Comparison of ENCODE assay signal across 12 mouse cellular contexts in genomic region chr19:5493301-5493721, GRCm38 (mm10). TPM values are rescaled to one million over a fixed set of nuclear protein-coding genes. Genes with fewer than 3 reads are reported as not detected.
DNase-seq lines count a peak whose midpoint lies in the region; ATAC-seq and TF ChIP-seq lines count a peak whose summit lies in the region.
"Not testable (repeated sequence)": the region's sequence is repeated elsewhere in the genome, so short reads cannot be mapped to it uniquely, and the experiment has no call there.
"Had no signal": no experiment of that assay in that cellular context is flagged by ENCODE, and none has a peak within 500 bp of the region (broad histone marks: within the 10 kb centered on the region; RNA-seq: fewer than 3 reads in every experiment).

No protein-coding gene starts in this region.

- not testable (repeated sequence) for H3K9ac ChIP-seq in hindbrain, embryonic 13.5 days; stomach, postnatal 0 days (ENCODE audit: low read length)

- not testable (repeated sequence) for H3K4me2 ChIP-seq in hindbrain, embryonic 13.5 days; stomach, postnatal 0 days (replicated peaks; ENCODE audit: low read depth)

- not testable (repeated sequence) for ATAC-seq in hindbrain, embryonic 13.5 days (ENCODE audit: low FRiP score); stomach, postnatal 0 days (ENCODE audit: low FRiP score, low TSS enrichment)

- H3K4me3 ChIP-seq in forebrain, embryonic 10.5 days: peak overlapping the region; percentile 8; the same call in 1 of the 2 replicates
- H3K4me3 ChIP-seq in hindbrain, embryonic 13.5 days: 0 out of 2 replicates have a peak overlapping the region, but pooled peaks have one; percentile 12
- H3K4me3 ChIP-seq in kidney, adult 2 months (ENCODE audit: insufficient read depth, low read depth, low read length); stomach, postnatal 0 days (ENCODE audit: low read depth, low read length): not testable (repeated sequence)
- peak overlapping the region; percentile 86; the same call in 1 of the 2 replicates for H3K4me3 ChIP-seq in midbrain, embryonic 10.5 days

- peaks cover 65% of the 10 kb centered on the region for H3K36me3 ChIP-seq in forebrain, embryonic 10.5 days (replicated peaks)
- H3K36me3 ChIP-seq in hindbrain, embryonic 13.5 days: peaks cover 60% of the 10 kb centered on the region
- H3K36me3 ChIP-seq in kidney, adult 2 months (ENCODE audit: control insufficient read depth, insufficient read depth, low read length): not testable (repeated sequence)
- peaks cover 61% of the 10 kb centered on the region for H3K36me3 ChIP-seq in midbrain, embryonic 10.5 days
- H3K36me3 ChIP-seq in stomach, postnatal 0 days (ENCODE audit: control insufficient read depth, insufficient read depth, low read length): peaks cover 20% of the 10 kb centered on the region

- H3K27ac ChIP-seq in forebrain, embryonic 10.5 days; hindbrain, embryonic 13.5 days; kidney, adult 2 months (ENCODE audit: insufficient read depth, low read depth, low read length); midbrain, embryonic 10.5 days (replicated peaks); stomach, postnatal 0 days (replicated peaks): not testable (repeated sequence)

- WGBS in forebrain, embryonic 10.5 days: 79% methylated on average over 9 of the region's 9 CpGs
- WGBS in hindbrain, embryonic 13.5 days: 63% methylated on average over 9 of the region's 9 CpGs
- WGBS in kidney, adult 2 months: 28% methylated on average over 9 of the region's 9 CpGs
- WGBS in midbrain, embryonic 10.5 days: 77% methylated on average over 9 of the region's 9 CpGs
- WGBS in stomach, postnatal 0 days: 61% methylated on average over 9 of the region's 9 CpGs

- H3K4me1 ChIP-seq in forebrain, embryonic 10.5 days: peaks cover 44% of the 10 kb centered on the region
- H3K4me1 ChIP-seq in hindbrain, embryonic 13.5 days (replicated peaks): peaks cover 29% of the 10 kb centered on the region
- not testable (repeated sequence) for H3K4me1 ChIP-seq in kidney, adult 2 months (ENCODE audit: control insufficient read depth, insufficient read depth, low read length); stomach, postnatal 0 days (replicated peaks; ENCODE audit: control insufficient read depth, insufficient read depth)
- H3K4me1 ChIP-seq in midbrain, embryonic 10.5 days: peaks cover 31% of the 10 kb centered on the region

- not testable (repeated sequence) for TF ChIP-seq EP300 in stomach, postnatal 0 days (optimal IDR thresholded peaks at IDR 0.05)

- H3K27me3 ChIP-seq in forebrain, embryonic 10.5 days (ENCODE audit: poor library complexity, severe bottlenecking); hindbrain, embryonic 13.5 days; kidney, adult 2 months (replicated peaks; ENCODE audit: control insufficient read depth, insufficient read depth, low read length); midbrain, embryonic 10.5 days (ENCODE audit: low read depth, poor library complexity, severe bottlenecking); stomach, postnatal 0 days (ENCODE audit: control insufficient read depth, insufficient read depth, low read length): not testable (repeated sequence)

- not testable (repeated sequence) for TF ChIP-seq POLR2A in kidney, adult 2 months (IDR thresholded peaks at IDR 0.05; ENCODE audit: low read depth, low read length)

- peak; percentile 66 for DNase-seq in R1 (ENCODE audit: low read depth, low spot score)
- peak; percentile 32 for DNase-seq in cerebellum, adult 8-10 months
- DNase-seq in forebrain, embryonic 10.5 days (ENCODE audit: extremely low spot score, low spot score); midbrain, embryonic 10.5 days (ENCODE audit: low spot score): not testable (repeated sequence)
- peak; percentile 48 for DNase-seq in kidney, adult 2 months
- peak; percentile 29 to 60 for DNase-seq in kidney, postnatal 36 days
- DNase-seq in stomach, postnatal 0 days (ENCODE audit: low spot score): peak; percentile 40

- not testable (repeated sequence) for TF ChIP-seq CTCF in kidney, adult 2 months (conservative IDR thresholded peaks at IDR 0.05; ENCODE audit: insufficient read depth, insufficient read length, low read depth, low read length)
- peak; percentile 30; the same call in 1 of the 2 replicates for TF ChIP-seq CTCF in stomach, postnatal 0 days (IDR thresholded peaks at IDR 0.05; ENCODE audit: low read depth)

- H3K9me3 ChIP-seq in forebrain, embryonic 10.5 days; hindbrain, embryonic 13.5 days; midbrain, embryonic 10.5 days (replicated peaks); stomach, postnatal 0 days (ENCODE audit: control insufficient read depth, low read length): not testable (repeated sequence)

RNA-seq across cellular contexts. Expression of gene Cfl1, which starts 3.1 kb away (rescaled TPM):
- 2,991 and 3,010 TPM in 2 replicates for polyA plus RNA-seq in forebrain, embryonic 10.5 days (2016; fragmentation: Nextera tagmentation; extraction: Ambion mirVana)
- 3,676 and 3,692 TPM in 2 replicates for polyA plus RNA-seq in hindbrain, embryonic 13.5 days (2015; fragmentation: Nextera tagmentation; extraction: Ambion mirVana)
- 395 and 413 TPM in 2 replicates for polyA plus RNA-seq in kidney, adult 2 months (2012; rRNA removed)
- 3,131 and 3,331 TPM in 2 replicates for polyA plus RNA-seq in midbrain, embryonic 10.5 days (2016; fragmentation: Nextera tagmentation; extraction: Ambion mirVana)
- polyA plus RNA-seq in stomach, postnatal 0 days (2015; fragmentation: Nextera tagmentation; extraction: Ambion mirVana): 1,281 and 1,389 TPM in 2 replicates

RNA-seq across cellular contexts. Expression of gene Mus81, which starts 5.1 kb away (rescaled TPM):
- 40.9 and 42.9 TPM in 2 replicates for polyA plus RNA-seq in forebrain, embryonic 10.5 days (2016; fragmentation: Nextera tagmentation; extraction: Ambion mirVana)
- polyA plus RNA-seq in hindbrain, embryonic 13.5 days (2015; fragmentation: Nextera tagmentation; extraction: Ambion mirVana): 42.6 and 49.7 TPM in 2 replicates
- polyA plus RNA-seq in kidney, adult 2 months (2012; rRNA removed): 29.8 and 35.1 TPM in 2 replicates
- 41.3 and 47.0 TPM in 2 replicates for polyA plus RNA-seq in midbrain, embryonic 10.5 days (2016; fragmentation: Nextera tagmentation; extraction: Ambion mirVana)
- polyA plus RNA-seq in stomach, postnatal 0 days (2015; fragmentation: Nextera tagmentation; extraction: Ambion mirVana): 18.4 and 18.5 TPM in 2 replicates

RNA-seq across cellular contexts. Expression of gene 1700020D05Rik, which starts 10.3 kb away (rescaled TPM):
- polyA plus RNA-seq in forebrain, embryonic 10.5 days (2016; fragmentation: Nextera tagmentation; extraction: Ambion mirVana): not detected in 2 replicates
- polyA plus RNA-seq in hindbrain, embryonic 13.5 days (2015; fragmentation: Nextera tagmentation; extraction: Ambion mirVana): 0.58 TPM in 1 of 2 replicates, not detected in the other
- 0.62 and 0.69 TPM in 2 replicates for polyA plus RNA-seq in kidney, adult 2 months (2012; rRNA removed)
- not detected in 2 replicates for polyA plus RNA-seq in midbrain, embryonic 10.5 days (2016; fragmentation: Nextera tagmentation; extraction: Ambion mirVana)
- polyA plus RNA-seq in stomach, postnatal 0 days (2015; fragmentation: Nextera tagmentation; extraction: Ambion mirVana): not detected in 2 replicates
- polyA plus RNA-seq: embryonic facial prominence, embryonic 11.5 days; heart, embryonic 16.5 days; limb, embryonic 15.5 days; midbrain, embryonic 11.5 days had no signal

RNA-seq across cellular contexts. Expression of gene Snx32, which starts 17.0 kb away (rescaled TPM):
- 7.0 and 7.9 TPM in 2 replicates for polyA plus RNA-seq in forebrain, embryonic 10.5 days (2016; fragmentation: Nextera tagmentation; extraction: Ambion mirVana)
- polyA plus RNA-seq in hindbrain, embryonic 13.5 days (2015; fragmentation: Nextera tagmentation; extraction: Ambion mirVana): 80.3 and 81.1 TPM in 2 replicates
- polyA plus RNA-seq in kidney, adult 2 months (2012; rRNA removed): 14.7 and 16.3 TPM in 2 replicates
- polyA plus RNA-seq in midbrain, embryonic 10.5 days (2016; fragmentation: Nextera tagmentation; extraction: Ambion mirVana): 9.6 and 15.3 TPM in 2 replicates
- 2.8 and 3.8 TPM in 2 replicates for polyA plus RNA-seq in stomach, postnatal 0 days (2015; fragmentation: Nextera tagmentation; extraction: Ambion mirVana)

RNA-seq across cellular contexts. Expression of gene Efemp2, which starts 19.6 kb away (rescaled TPM):
- polyA plus RNA-seq in forebrain, embryonic 10.5 days (2016; fragmentation: Nextera tagmentation; extraction: Ambion mirVana): 46.9 and 50.9 TPM in 2 replicates
- 45.6 and 48.7 TPM in 2 replicates for polyA plus RNA-seq in hindbrain, embryonic 13.5 days (2015; fragmentation: Nextera tagmentation; extraction: Ambion mirVana)
- 43.6 and 50.8 TPM in 2 replicates for polyA plus RNA-seq in kidney, adult 2 months (2012; rRNA removed)
- 67.6 and 69.1 TPM in 2 replicates for polyA plus RNA-seq in midbrain, embryonic 10.5 days (2016; fragmentation: Nextera tagmentation; extraction: Ambion mirVana)
- 59.7 and 67.0 TPM in 2 replicates for polyA plus RNA-seq in stomach, postnatal 0 days (2015; fragmentation: Nextera tagmentation; extraction: Ambion mirVana)
